Mouse (Mus musculus): Measurements from ENCODE around the gene Aifm2. TPM values are rescaled to one million over a fixed set of nuclear protein-coding genes. Genes with fewer than 3 reads are reported as not detected.

Gene Aifm2
- polyA plus RNA-seq (2015; fragmentation: Nextera tagmentation; extraction: Ambion mirVana) = 5.6 and 6.0 TPM in 2 replicates

GRCm38 (mm10) chr10:61714771-61715461 is at the start of gene Aifm2:
Gene Aifm2, plus strand, starts transcription at chr10:61715263.
- H3K36me3 ChIP-seq (ENCODE audit: control insufficient read depth, insufficient read depth) = no peaks in the 10 kb centered on the region
- ATAC-seq (ENCODE audit: low read depth) = peak; percentile 92
- peak within 1 kb of the TSS; percentile 65 for H3K4me3 ChIP-seq (ENCODE audit: low read depth, low read length)
- 14% methylated on average over 33 of the region's 36 CpGs for WGBS (ENCODE audit: insufficient replicate concordance)
- H3K4me1 ChIP-seq (ENCODE audit: control insufficient read depth, low read depth, low read length) = peaks cover 11% of the 10 kb centered on the region
- H3K27ac ChIP-seq (ENCODE audit: low read length) = no peak within 1 kb of the TSS
- no peaks in the 10 kb centered on the region for H3K27me3 ChIP-seq (ENCODE audit: control insufficient read depth, insufficient read depth, low read depth, low read length)
- H3K9ac ChIP-seq (ENCODE audit: low read depth, low read length) = peak within 1 kb of the TSS; percentile 60
- H3K9me3 ChIP-seq (replicated peaks; ENCODE audit: control insufficient read depth, low read length) = no peaks in the 10 kb centered on the region
- H3K4me2 ChIP-seq (ENCODE audit: low read depth, low read length) = peak within 1 kb of the TSS; percentile 86

- peaks cover 16% of the 10 kb centered on the region for H3K36me3 ChIP-seq (ENCODE audit: control insufficient read depth, insufficient read depth)
- H3K27ac ChIP-seq (ENCODE audit: low read length) = no peak overlapping the region
- no peak overlapping the region for H3K9ac ChIP-seq (ENCODE audit: low read depth, low read length)
- H3K9me3 ChIP-seq (replicated peaks; ENCODE audit: control insufficient read depth, low read length) = no peaks in the 10 kb centered on the region
- no peak overlapping the region for H3K4me3 ChIP-seq (ENCODE audit: low read depth, low read length)
- WGBS (ENCODE audit: insufficient replicate concordance) = 60% methylated on average over 3 of the region's 3 CpGs
- no peaks in the 10 kb centered on the region for H3K27me3 ChIP-seq (ENCODE audit: control insufficient read depth, insufficient read depth, low read depth, low read length)
- H3K4me1 ChIP-seq (ENCODE audit: control insufficient read depth, low read depth, low read length) = peaks cover 7% of the 10 kb centered on the region
- H3K4me2 ChIP-seq (ENCODE audit: low read depth, low read length) = no peak overlapping the region
- no peak for ATAC-seq (ENCODE audit: low read depth)
These were observed 49.4 kb upstream of the Aifm2 start for GRCm38 (mm10) chr10:61665651-61666050.

- no peak for ATAC-seq (ENCODE audit: low read depth)
- H3K4me3 ChIP-seq (ENCODE audit: low read depth, low read length) = no peak overlapping the region
- H3K4me1 ChIP-seq (ENCODE audit: control insufficient read depth, low read depth, low read length) = peaks cover 7% of the 10 kb centered on the region
- no peak overlapping the region for H3K9ac ChIP-seq (ENCODE audit: low read depth, low read length)
- H3K27me3 ChIP-seq (ENCODE audit: control insufficient read depth, insufficient read depth, low read depth, low read length) = no peaks in the 10 kb centered on the region
- H3K27ac ChIP-seq (ENCODE audit: low read length) = no peak overlapping the region
- WGBS (ENCODE audit: insufficient replicate concordance) = 85% methylated on average over 7 of the region's 7 CpGs
- H3K36me3 ChIP-seq (ENCODE audit: control insufficient read depth, insufficient read depth) = peaks cover 26% of the 10 kb centered on the region
- H3K4me2 ChIP-seq (ENCODE audit: low read depth, low read length) = no peak overlapping the region
- H3K9me3 ChIP-seq (replicated peaks; ENCODE audit: control insufficient read depth, low read length) = no peaks in the 10 kb centered on the region
These were observed 45.8 kb upstream of the Aifm2 start for GRCm38 (mm10) chr10:61669289-61669688.

- Histone ChIP-seq H3K4me2 (ENCODE audit: low read depth, low read length) (no peak overlapping the region), H3K4me1 (ENCODE audit: control insufficient read depth, low read depth, low read length) (peaks cover 7% of the 10 kb centered on the region), H3K4me3 (ENCODE audit: low read depth, low read length) (no peak overlapping the region), H3K9me3 (replicated peaks; ENCODE audit: control insufficient read depth, low read length) (no peaks in the 10 kb centered on the region), H3K27ac (ENCODE audit: low read length) (no peak overlapping the region), H3K9ac (ENCODE audit: low read depth, low read length) (no peak overlapping the region), H3K27me3 (ENCODE audit: control insufficient read depth, insufficient read depth, low read depth, low read length) (no peaks in the 10 kb centered on the region), H3K36me3 (ENCODE audit: control insufficient read depth, insufficient read depth) (peaks cover 28% of the 10 kb centered on the region)
- peak; percentile 69; the same call in 1 of the 2 replicates for ATAC-seq (ENCODE audit: low read depth)
These were observed 45.2 kb upstream of the Aifm2 start for GRCm38 (mm10) chr10:61669896-61670295.

GRCm38 (mm10) chr10:61670758-61671157 is 44.3 kb upstream of the Aifm2 start:
- Histone ChIP-seq H3K9me3 (replicated peaks; ENCODE audit: control insufficient read depth, low read length) (no peaks in the 10 kb centered on the region), H3K36me3 (ENCODE audit: control insufficient read depth, insufficient read depth) (peaks cover 28% of the 10 kb centered on the region)
- ATAC-seq (ENCODE audit: low read depth) = no peak

GRCm38 (mm10) chr10:61675935-61676334 is 39.1 kb upstream of the Aifm2 start:
- no peak for ATAC-seq (ENCODE audit: low read depth)
- 27% methylated on average over 3 of the region's 3 CpGs for WGBS (ENCODE audit: insufficient replicate concordance)
- H3K9me3 ChIP-seq (replicated peaks; ENCODE audit: control insufficient read depth, low read length) = no peaks in the 10 kb centered on the region
- peaks cover 6% of the 10 kb centered on the region; the same call in 1 of the 2 replicates for H3K4me1 ChIP-seq (ENCODE audit: control insufficient read depth, low read depth, low read length)
- H3K4me2 ChIP-seq (ENCODE audit: low read depth, low read length) = no peak overlapping the region
- peaks cover 15% of the 10 kb centered on the region; the same call in 1 of the 2 replicates for H3K36me3 ChIP-seq (ENCODE audit: control insufficient read depth, insufficient read depth)
- no peak overlapping the region for H3K9ac ChIP-seq (ENCODE audit: low read depth, low read length)
- no peak overlapping the region for H3K27ac ChIP-seq (ENCODE audit: low read length)
- no peak overlapping the region for H3K4me3 ChIP-seq (ENCODE audit: low read depth, low read length)
- no peaks in the 10 kb centered on the region for H3K27me3 ChIP-seq (ENCODE audit: control insufficient read depth, insufficient read depth, low read depth, low read length)

More at GRCm38 (mm10) chr10:61670758-61671157, 44.3 kb upstream of the Aifm2 start:
- Histone ChIP-seq H3K27ac (ENCODE audit: low read length) (no peak overlapping the region), H3K9ac (ENCODE audit: low read depth, low read length) (no peak overlapping the region), H3K27me3 (ENCODE audit: control insufficient read depth, insufficient read depth, low read depth, low read length) (no peaks in the 10 kb centered on the region), H3K4me3 (ENCODE audit: low read depth, low read length) (no peak overlapping the region), H3K4me2 (ENCODE audit: low read depth, low read length) (no peak overlapping the region), H3K4me1 (ENCODE audit: control insufficient read depth, low read depth, low read length) (peaks cover 7% of the 10 kb centered on the region)
- 79% methylated on average over 3 of the region's 3 CpGs for WGBS (ENCODE audit: insufficient replicate concordance)

- Histone ChIP-seq H3K36me3 (ENCODE audit: control insufficient read depth, insufficient read depth) (no peaks in the 10 kb centered on the region), H3K27me3 (ENCODE audit: control insufficient read depth, insufficient read depth, low read depth, low read length) (no peaks in the 10 kb centered on the region), H3K27ac (ENCODE audit: low read length) (peak overlapping the region; percentile 81), H3K9me3 (replicated peaks; ENCODE audit: control insufficient read depth, low read length) (no peaks in the 10 kb centered on the region), H3K9ac (ENCODE audit: low read depth, low read length) (peak overlapping the region; percentile 76), H3K4me3 (ENCODE audit: low read depth, low read length) (peak overlapping the region; percentile 95), H3K4me1 (ENCODE audit: control insufficient read depth, low read depth, low read length) (peaks cover 15% of the 10 kb centered on the region), H3K4me2 (ENCODE audit: low read depth, low read length) (peak overlapping the region; percentile 82)
- WGBS (ENCODE audit: insufficient replicate concordance) = 36% methylated on average over 9 of the region's 9 CpGs
- no peak for ATAC-seq (ENCODE audit: low read depth)
These were observed 35.5 kb upstream of the Aifm2 start for GRCm38 (mm10) chr10:61679545-61679944.

GRCm38 (mm10) chr10:61680015-61680913 is 34.8 kb upstream of the Aifm2 start, which contains the start of gene Sar1a:
Gene Sar1a, plus strand, starts transcription at chr10:61680299.
- Histone ChIP-seq H3K4me3 (ENCODE audit: low read depth, low read length) (peak within 1 kb of the TSS; percentile 95), H3K9ac (ENCODE audit: low read depth, low read length) (peak within 1 kb of the TSS; percentile 92), H3K4me1 (ENCODE audit: control insufficient read depth, low read depth, low read length) (peaks cover 15% of the 10 kb centered on the region), H3K4me2 (ENCODE audit: low read depth, low read length) (peak within 1 kb of the TSS; percentile 89), H3K27me3 (ENCODE audit: control insufficient read depth, insufficient read depth, low read depth, low read length) (no peaks in the 10 kb centered on the region), H3K36me3 (ENCODE audit: control insufficient read depth, insufficient read depth) (peaks cover 4% of the 10 kb centered on the region), H3K9me3 (replicated peaks; ENCODE audit: control insufficient read depth, low read length) (no peaks in the 10 kb centered on the region), H3K27ac (ENCODE audit: low read length) (peak within 1 kb of the TSS; percentile 81)
- peak; percentile 99 for ATAC-seq (ENCODE audit: low read depth)
- WGBS (ENCODE audit: insufficient replicate concordance) = under 1% methylated on average over 82 of the region's 84 CpGs

GRCm38 (mm10) chr10:61689405-61689804 is 25.7 kb upstream of the Aifm2 start:
- no peaks in the 10 kb centered on the region for H3K9me3 ChIP-seq (replicated peaks; ENCODE audit: control insufficient read depth, low read length)
- H3K4me3 ChIP-seq (ENCODE audit: low read depth, low read length) = no peak overlapping the region
- ATAC-seq (ENCODE audit: low read depth) = no peak
- no peaks in the 10 kb centered on the region for H3K4me1 ChIP-seq (ENCODE audit: control insufficient read depth, low read depth, low read length)
- H3K27me3 ChIP-seq (ENCODE audit: control insufficient read depth, insufficient read depth, low read depth, low read length) = no peaks in the 10 kb centered on the region
- WGBS (ENCODE audit: insufficient replicate concordance) = 80% methylated on average over 8 of the region's 8 CpGs
- H3K4me2 ChIP-seq (ENCODE audit: low read depth, low read length) = no peak overlapping the region
- no peak overlapping the region for H3K9ac ChIP-seq (ENCODE audit: low read depth, low read length)
- H3K27ac ChIP-seq (ENCODE audit: low read length) = no peak overlapping the region
- H3K36me3 ChIP-seq (ENCODE audit: control insufficient read depth, insufficient read depth) = peaks cover 50% of the 10 kb centered on the region

Measured in liver, embryonic 16.5 days (tissue).